23 mouse cellular contexts compared by ENCODE assay signal in genomic region chr6:124958127-124958526, GRCm38 (mm10). TPM values are rescaled to one million over a fixed set of nuclear protein-coding genes. Genes with fewer than 3 reads are reported as not detected.
DNase-seq lines count a peak whose midpoint lies in the region; ATAC-seq and TF ChIP-seq lines count a peak whose summit lies in the region.
"Had no signal": no experiment of that assay in that cellular context is flagged by ENCODE, and none has a peak within 500 bp of the region (broad histone marks: within the 10 kb centered on the region; RNA-seq: fewer than 3 reads in every experiment).

No protein-coding gene starts in this region.

- H3K4me1 ChIP-seq in lung, postnatal 0 days (ENCODE audit: insufficient read depth, low read depth, low read length) = no peaks in the 10 kb centered on the region
- H3K4me1 ChIP-seq in MEL (ENCODE audit: control insufficient read depth in 1 of 2, insufficient read depth in 2 of 2, low read length in 2 of 2) = no peaks in the 10 kb centered on the region

- no peak overlapping the region for H3K9ac ChIP-seq in lung, postnatal 0 days (replicated peaks; ENCODE audit: low read depth)
- H3K9ac ChIP-seq in MEL (ENCODE audit: control insufficient read depth, low read depth, low read length, poor library complexity, severe bottlenecking) = no peak overlapping the region

- H3K4me3 ChIP-seq in lung, postnatal 0 days (ENCODE audit: low read depth, low read length) = no peak overlapping the region
- no peak overlapping the region for H3K4me3 ChIP-seq in MEL (ENCODE audit: control insufficient read depth in 1 of 2, insufficient read depth in 1 of 2, low read depth in 2 of 2, low read length in 2 of 2)

- peak; percentile 85 for ATAC-seq in lung, postnatal 0 days
- no peak for ATAC-seq in CD4-positive, CD25-positive, alpha-beta regulatory T cell, adult 4 months
- ATAC-seq: activated CD4-positive, CD25-positive, alpha-beta regulatory T cell, adult 4 months; Patski had no signal

- no peaks in the 10 kb centered on the region for H3K9me3 ChIP-seq in lung, postnatal 0 days (ENCODE audit: low read length)
- no peaks in the 10 kb centered on the region for H3K9me3 ChIP-seq in MEL (replicated peaks; ENCODE audit: insufficient read depth, low read length)

- no peak for TF ChIP-seq RAD21 in MEL (IDR thresholded peaks at IDR 0.05; ENCODE audit: low read depth, low read length)

- no peaks in the 10 kb centered on the region for H3K27me3 ChIP-seq in lung, postnatal 0 days (replicated peaks; ENCODE audit: insufficient read depth, low read length)
- no peaks in the 10 kb centered on the region for H3K27me3 ChIP-seq in MEL (ENCODE audit: control insufficient read depth in 1 of 2, insufficient read depth in 2 of 2, low read length in 2 of 2)
- H3K27me3 ChIP-seq: CH12.LX, Patski had no signal

- H3K27ac ChIP-seq in lung, postnatal 0 days (ENCODE audit: low read length) = no peak overlapping the region
- no peak overlapping the region for H3K27ac ChIP-seq in MEL (ENCODE audit: control insufficient read depth, low read depth, low read length)

- H3K4me2 ChIP-seq in lung, postnatal 0 days (replicated peaks; ENCODE audit: low read depth, low read length) = no peak overlapping the region

- no peak for TF ChIP-seq EP300 in lung, postnatal 0 days (IDR thresholded peaks at IDR 0.05)
- no peak for TF ChIP-seq EP300 in MEL (IDR thresholded peaks at IDR 0.05; ENCODE audit: low read depth in 1 of 2, low read length in 2 of 2)

- peaks cover 23% of the 10 kb centered on the region; the same call in 1 of the 2 replicates for H3K36me3 ChIP-seq in lung, postnatal 0 days (ENCODE audit: insufficient read depth, low read length)
- peaks cover 0 to 3% of the 10 kb centered on the region in 2 experiments; a peak in 2 of 4 replicates for H3K36me3 ChIP-seq in MEL (ENCODE audit: control insufficient read depth in 1 of 2, insufficient read depth in 2 of 2, low read length in 2 of 2)

- 66% methylated on average over 3 of the region's 3 CpGs for WGBS in lung, postnatal 0 days

- TF ChIP-seq POLR2A in MEL (IDR thresholded peaks at IDR 0.05; ENCODE audit: control insufficient read depth in 1 of 2, insufficient read depth in 1 of 2, low read depth in 1 of 2, low read length in 2 of 2, poor library complexity in 1 of 2) = no peak

- no peak for TF ChIP-seq CTCF in lung, postnatal 0 days (IDR thresholded peaks at IDR 0.05)
- no peak for TF ChIP-seq CTCF in MEL (IDR thresholded peaks at IDR 0.05 in 2 of 3, conservative IDR thresholded peaks at IDR 0.05 in 1 of 3; ENCODE audit: control insufficient read depth in 1 of 3, insufficient read depth in 1 of 3, low read depth in 2 of 3, low read length in 3 of 3, poor library complexity in 1 of 3, severe bottlenecking in 1 of 3)

- peaks cover under 1% of the 10 kb centered on the region; the same call in 1 of the 2 replicates for H3K79me2 ChIP-seq in MEL (ENCODE audit: control insufficient read depth, insufficient read depth, low read length, poor library complexity)

- DNase-seq in lung, postnatal 0 days (ENCODE audit: low spot score) = peak; percentile 51
- no peak for DNase-seq in lung, postnatal 4 days
- peak; percentile 19 for DNase-seq in lung, postnatal 25 days (ENCODE audit: low spot score)
- no peak for DNase-seq in lung, postnatal 14 days
- peak; percentile 41 for DNase-seq in lung, postnatal 36 days
- no peak for DNase-seq in lung, postnatal 10 days
- DNase-seq in MEL (ENCODE audit: low read depth, low spot score) = no peak
- DNase-seq: adrenal gland, adult 2 months; adrenal gland, adult 8-10 months; adrenal gland, postnatal 10 days; adrenal gland, postnatal 14 days; adrenal gland, postnatal 25 days; adrenal gland, postnatal 36 days; B cell, adult 2 months; cerebellum, adult 11 months; cerebellum, adult 11-12 months; cerebellum, adult 18-20 months; cerebellum, adult 2 months had no signal

TF ChIP-seq in MEL, 35 proteins besides CTCF, POLR2A, EP300 and RAD21:
- 0 out of 2 replicates have a peak, but pooled peaks have one; percentile 30 for TF ChIP-seq POLR2AphosphoS2 (IDR thresholded peaks at IDR 0.05; ENCODE audit: low read length)
- TF ChIP-seq POLR2AphosphoS5 (IDR thresholded peaks at IDR 0.05; ENCODE audit: borderline replicate concordance, low read depth, low read length) = no peak

RNA-seq across cellular contexts. Expression of gene Cops7a, which starts 7.2 kb away (rescaled TPM):
- 112 and 118 TPM in 2 replicates for polyA plus RNA-seq in lung, postnatal 0 days (2015; fragmentation: Nextera tagmentation; extraction: Ambion mirVana)
- 75.1 and 85.0 TPM in 2 replicates for total RNA-seq in MEL (2012; rRNA removed)
- polyA plus RNA-seq in MEL (2012; ENCODE audit: insufficient read depth in 1 of 2, insufficient read length in 2 of 2, low read depth in 1 of 2, low replicate concordance in 2 of 2, missing spikeins in 1 of 2) = 100 to 1,000 TPM in 1 of 2 experiments, not detected in 1; 150 TPM
- polyA plus RNA-seq in CD4-positive, CD25-positive, alpha-beta regulatory T cell, adult 4 months (2017; shearing (Covaris generic)) = 10 to 100 TPM; 66.2 to 93.4 TPM

RNA-seq across cellular contexts. Expression of gene Mlf2, which starts 26.9 kb away (rescaled TPM):
- 289 and 300 TPM in 2 replicates for polyA plus RNA-seq in lung, postnatal 0 days (2015; fragmentation: Nextera tagmentation; extraction: Ambion mirVana)
- total RNA-seq in MEL (2012; rRNA removed) = 133 and 154 TPM in 2 replicates
- polyA plus RNA-seq in MEL (2012; ENCODE audit: insufficient read depth in 1 of 2, insufficient read length in 2 of 2, low read depth in 1 of 2, low replicate concordance in 2 of 2, missing spikeins in 1 of 2) = 100 to 1,000 TPM in 1 of 2 experiments, not detected in 1; 340 TPM
- polyA plus RNA-seq in CD4-positive, CD25-positive, alpha-beta regulatory T cell, adult 4 months (2017; shearing (Covaris generic)) = 10 to 100 TPM; 39.0 to 40.7 TPM

RNA-seq across cellular contexts. Expression of gene Ptms, which starts 38.2 kb away (rescaled TPM):
- polyA plus RNA-seq in lung, postnatal 0 days (2015; fragmentation: Nextera tagmentation; extraction: Ambion mirVana) = 533 and 563 TPM in 2 replicates
- 19.8 and 31.8 TPM in 2 replicates for total RNA-seq in MEL (2012; rRNA removed)
- 100 to 1,000 TPM in 1 of 2 experiments, not detected in 1; 177 TPM for polyA plus RNA-seq in MEL (2012; ENCODE audit: insufficient read depth in 1 of 2, insufficient read length in 2 of 2, low read depth in 1 of 2, low replicate concordance in 2 of 2, missing spikeins in 1 of 2)
- polyA plus RNA-seq in CD4-positive, CD25-positive, alpha-beta regulatory T cell, adult 4 months (2017; shearing (Covaris generic)) = 10 to 100 TPM in 1 of 2 experiments, 1 to 10 TPM in 1; 5.4 to 10.6 TPM

RNA-seq across cellular contexts. Expression of gene Pianp, which starts 38.4 kb away (rescaled TPM):
- 0.29 and 0.35 TPM in 2 replicates for polyA plus RNA-seq in lung, postnatal 0 days (2015; fragmentation: Nextera tagmentation; extraction: Ambion mirVana)
- 0.19 and 0.33 TPM in 2 replicates for total RNA-seq in MEL (2012; rRNA removed)
- polyA plus RNA-seq in MEL (2012; ENCODE audit: insufficient read depth in 1 of 2, insufficient read length in 2 of 2, low read depth in 1 of 2, low replicate concordance in 2 of 2, missing spikeins in 1 of 2) = 1 to 10 TPM in 1 of 2 experiments, not detected in 1; 5.5 TPM
- polyA plus RNA-seq in CD4-positive, CD25-positive, alpha-beta regulatory T cell, adult 4 months (2017; shearing (Covaris generic)) = under 1 TPM in 1 of 2 experiments, not detected in 1; 0.15 TPM
- total RNA-seq: G1E had no signal
- polyA plus RNA-seq: activated CD4-positive, CD25-positive, alpha-beta regulatory T cell, adult 4 months; G1E had no signal

RNA-seq across cellular contexts. Expression of gene Lag3, which starts 46.6 kb away (rescaled TPM):
- 2.3 TPM in 2 replicates for polyA plus RNA-seq in lung, postnatal 0 days (2015; fragmentation: Nextera tagmentation; extraction: Ambion mirVana)
- 0.16 and 0.35 TPM in 2 replicates for total RNA-seq in MEL (2012; rRNA removed)
- 1 to 10 TPM in 1 of 2 experiments, not detected in 1; 1.3 TPM for polyA plus RNA-seq in MEL (2012; ENCODE audit: insufficient read depth in 1 of 2, insufficient read length in 2 of 2, low read depth in 1 of 2, low replicate concordance in 2 of 2, missing spikeins in 1 of 2)
- polyA plus RNA-seq in CD4-positive, CD25-positive, alpha-beta regulatory T cell, adult 4 months (2017; shearing (Covaris generic)) = 10 to 100 TPM; 19.0 to 29.0 TPM
- polyA plus RNA-seq: G1E had no signal

Comparison
In these comparisons a context has a peak if more than half of its experiments do, and no peak if none do; other contexts are left out.
1. DNase-seq: peak in lung, postnatal 0 days (single experiment), lung, postnatal 25 days (single experiment) and lung, postnatal 36 days (single experiment); none in lung, postnatal 4 days (0 of 2), lung, postnatal 14 days (single experiment), lung, postnatal 10 days (single experiment) and MEL (single experiment).